Mouse (Mus musculus): ENCODE measurements at regions not wholly inside any gene's neighbourhood (a gene's known extent, or its start where the extent isn't known, plus 50 kb on each side); places are given as distances from the start of the nearest gene placed in this dataset.

- Histone ChIP-seq H3K9ac (ENCODE audit: low read depth, low read length) (no peak overlapping the region), H3K4me3 (ENCODE audit: low read depth, low read length) (no peak overlapping the region), H3K9me3 (replicated peaks; ENCODE audit: control insufficient read depth, low read length, poor library complexity, severe bottlenecking) (no peaks in the 10 kb centered on the region), H3K4me1 (ENCODE audit: control insufficient read depth, insufficient read depth, low read length) (no peaks in the 10 kb centered on the region), H3K27me3 (ENCODE audit: control insufficient read depth, insufficient read depth, low read depth, low read length) (no peaks in the 10 kb centered on the region), H3K27ac (ENCODE audit: low read length) (no peak overlapping the region), H3K4me2 (ENCODE audit: low read length) (no peak overlapping the region), H3K36me3 (ENCODE audit: control insufficient read depth, insufficient read depth, low read length) (no peaks in the 10 kb centered on the region)
- WGBS, result 93% methylated on average over 3 of the region's 3 CpGs
- ATAC-seq, result no peak
Observed at GRCm38 (mm10) chr7:119258222-119258621, 73.8 kb upstream of the Gpr139 start.

- Histone ChIP-seq H3K9me3 (replicated peaks; ENCODE audit: control insufficient read depth, low read length, poor library complexity, severe bottlenecking) (no peaks in the 10 kb centered on the region), H3K4me3 (ENCODE audit: low read depth, low read length) (no peak overlapping the region), H3K4me1 (ENCODE audit: control insufficient read depth, insufficient read depth, low read length) (no peaks in the 10 kb centered on the region), H3K27me3 (ENCODE audit: control insufficient read depth, insufficient read depth, low read depth, low read length) (no peaks in the 10 kb centered on the region), H3K4me2 (ENCODE audit: low read length) (no peak overlapping the region), H3K9ac (ENCODE audit: low read depth, low read length) (no peak overlapping the region), H3K36me3 (ENCODE audit: control insufficient read depth, insufficient read depth, low read length) (no peaks in the 10 kb centered on the region), H3K27ac (ENCODE audit: low read length) (no peak overlapping the region)
- no peak for ATAC-seq
- 85% methylated on average over 3 of the region's 3 CpGs for WGBS
Observed at GRCm38 (mm10) chr7:119256916-119257315, 72.5 kb upstream of the Gpr139 start.

GRCm38 (mm10) chr7:119252742-119253141 is 68.3 kb upstream of the Gpr139 start:
- Histone ChIP-seq H3K36me3 (ENCODE audit: control insufficient read depth, insufficient read depth, low read length) (no peaks in the 10 kb centered on the region), H3K9ac (ENCODE audit: low read depth, low read length) (no peak overlapping the region), H3K27me3 (ENCODE audit: control insufficient read depth, insufficient read depth, low read depth, low read length) (no peaks in the 10 kb centered on the region), H3K9me3 (replicated peaks; ENCODE audit: control insufficient read depth, low read length, poor library complexity, severe bottlenecking) (no peaks in the 10 kb centered on the region), H3K27ac (ENCODE audit: low read length) (no peak overlapping the region), H3K4me2 (ENCODE audit: low read length) (no peak overlapping the region), H3K4me3 (ENCODE audit: low read depth, low read length) (no peak overlapping the region), H3K4me1 (ENCODE audit: control insufficient read depth, insufficient read depth, low read length) (no peaks in the 10 kb centered on the region)
- ATAC-seq, result no peak
- 74% methylated on average over 2 of the region's 2 CpGs for WGBS

- Histone ChIP-seq H3K4me3 (ENCODE audit: low read depth, low read length) (no peak overlapping the region), H3K36me3 (ENCODE audit: control insufficient read depth, insufficient read depth, low read length) (no peaks in the 10 kb centered on the region), H3K4me2 (ENCODE audit: low read length) (no peak overlapping the region), H3K27me3 (ENCODE audit: control insufficient read depth, insufficient read depth, low read depth, low read length) (no peaks in the 10 kb centered on the region), H3K27ac (ENCODE audit: low read length) (no peak overlapping the region), H3K4me1 (ENCODE audit: control insufficient read depth, insufficient read depth, low read length) (no peaks in the 10 kb centered on the region), H3K9me3 (replicated peaks; ENCODE audit: control insufficient read depth, low read length, poor library complexity, severe bottlenecking) (no peaks in the 10 kb centered on the region), H3K9ac (ENCODE audit: low read depth, low read length) (no peak overlapping the region)
- no peak for ATAC-seq
- 92% methylated on average over 1 of the region's 1 CpGs for WGBS
Observed at GRCm38 (mm10) chr7:119251679-119252078, 67.3 kb upstream of the Gpr139 start.

GRCm38 (mm10) chr7:119250381-119250780 is 66.0 kb upstream of the Gpr139 start:
- Histone ChIP-seq H3K27me3 (ENCODE audit: control insufficient read depth, insufficient read depth, low read depth, low read length) (no peaks in the 10 kb centered on the region), H3K9me3 (replicated peaks; ENCODE audit: control insufficient read depth, low read length, poor library complexity, severe bottlenecking) (no peaks in the 10 kb centered on the region)
- ATAC-seq, result no peak

GRCm38 (mm10) chr7:119244785-119245184 is 60.4 kb upstream of the Gpr139 start:
- Histone ChIP-seq H3K4me2 (ENCODE audit: low read length) (no peak overlapping the region), H3K27ac (ENCODE audit: low read length) (no peak overlapping the region), H3K9me3 (replicated peaks; ENCODE audit: control insufficient read depth, low read length, poor library complexity, severe bottlenecking) (no peaks in the 10 kb centered on the region), H3K4me1 (ENCODE audit: control insufficient read depth, insufficient read depth, low read length) (no peaks in the 10 kb centered on the region), H3K27me3 (ENCODE audit: control insufficient read depth, insufficient read depth, low read depth, low read length) (no peaks in the 10 kb centered on the region), H3K36me3 (ENCODE audit: control insufficient read depth, insufficient read depth, low read length) (no peaks in the 10 kb centered on the region), H3K4me3 (ENCODE audit: low read depth, low read length) (no peak overlapping the region), H3K9ac (ENCODE audit: low read depth, low read length) (no peak overlapping the region)
- WGBS, result 62% methylated on average over 5 of the region's 5 CpGs
- ATAC-seq, result no peak

More at GRCm38 (mm10) chr7:119250381-119250780, 66.0 kb upstream of the Gpr139 start:
- Histone ChIP-seq H3K36me3 (ENCODE audit: control insufficient read depth, insufficient read depth, low read length) (no peaks in the 10 kb centered on the region), H3K4me1 (ENCODE audit: control insufficient read depth, insufficient read depth, low read length) (no peaks in the 10 kb centered on the region), H3K4me3 (ENCODE audit: low read depth, low read length) (no peak overlapping the region), H3K9ac (ENCODE audit: low read depth, low read length) (no peak overlapping the region), H3K4me2 (ENCODE audit: low read length) (no peak overlapping the region), H3K27ac (ENCODE audit: low read length) (no peak overlapping the region)
- WGBS, result 93% methylated on average over 3 of the region's 3 CpGs

GRCm38 (mm10) chr7:119236343-119236742 is 51.9 kb upstream of the Gpr139 start:
- H3K36me3 ChIP-seq (ENCODE audit: control insufficient read depth, insufficient read depth, low read length), result no peaks in the 10 kb centered on the region
- no peak for ATAC-seq
- 74% methylated on average over 6 of the region's 6 CpGs for WGBS
- H3K9ac ChIP-seq (ENCODE audit: low read depth, low read length), result no peak overlapping the region
- H3K4me1 ChIP-seq (ENCODE audit: control insufficient read depth, insufficient read depth, low read length), result no peaks in the 10 kb centered on the region
- no peak overlapping the region for H3K4me2 ChIP-seq (ENCODE audit: low read length)
- H3K27me3 ChIP-seq (ENCODE audit: control insufficient read depth, insufficient read depth, low read depth, low read length), result no peaks in the 10 kb centered on the region
- no peak overlapping the region for H3K4me3 ChIP-seq (ENCODE audit: low read depth, low read length)
- H3K9me3 ChIP-seq (replicated peaks; ENCODE audit: control insufficient read depth, low read length, poor library complexity, severe bottlenecking), result no peaks in the 10 kb centered on the region
- H3K27ac ChIP-seq (ENCODE audit: low read length), result no peak overlapping the region
